In the genomic region with DNA sequence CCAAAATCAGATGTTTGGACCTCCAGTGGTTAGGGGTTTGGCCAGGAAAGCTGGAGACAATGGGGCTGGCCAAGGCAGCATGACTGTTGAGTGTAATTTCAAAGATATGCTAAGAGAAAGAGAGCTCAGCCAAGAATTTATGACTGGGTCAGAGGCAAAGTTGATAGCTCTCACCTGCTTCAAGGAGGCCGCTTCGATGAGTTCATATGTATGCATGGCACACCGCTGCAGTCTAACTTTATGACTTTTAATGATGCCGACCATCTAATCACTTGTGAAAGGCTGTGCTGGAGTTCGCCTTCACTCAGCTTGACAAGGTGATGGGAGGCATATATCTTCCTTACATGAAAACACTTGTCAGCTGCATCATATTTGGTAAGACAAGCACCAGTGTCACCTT, we compare ENCODE assay signal across 24 mouse cellular contexts.
DNase-seq lines count a peak whose midpoint lies in the region; ATAC-seq and TF ChIP-seq lines count a peak whose summit lies in the region.
"Had no signal": no experiment of that assay in that cellular context is flagged by ENCODE, and none has a peak within 500 bp of the region (broad histone marks: within the 10 kb centered on the region; RNA-seq: fewer than 3 reads in every experiment).

No protein-coding gene starts in this region.

- intact Hi-C loops in left cerebral cortex, postnatal 25 days (cut with DNase I): no loop called here
- intact Hi-C loops in heart, postnatal 14 days (cut with DNase I): no loop called here

- no peak for TF ChIP-seq CTCF in hindbrain, postnatal 0 days (IDR thresholded peaks at IDR 0.05; ENCODE audit: low read depth)

- peak; percentile 27; the same call in 1 of the 2 replicates for ATAC-seq in hindbrain, embryonic 14.5 days (ENCODE audit: low FRiP score)
- no peak for ATAC-seq in hindbrain, postnatal 0 days
- ATAC-seq in midbrain, embryonic 16.5 days: peak; percentile 67
- no peak for ATAC-seq in midbrain, embryonic 14.5 days (ENCODE audit: low FRiP score, low TSS enrichment)
- peak; percentile 88 for ATAC-seq in intestine, embryonic 16.5 days
- ATAC-seq: CD4-positive, CD25-positive, alpha-beta regulatory T cell, adult 4 months; forebrain, embryonic 13.5 days; forebrain, embryonic 15.5 days; Patski had no signal

- no peak overlapping the region for H3K9ac ChIP-seq in hindbrain, embryonic 14.5 days
- H3K9ac ChIP-seq in hindbrain, postnatal 0 days (replicated peaks; ENCODE audit: low read length): no peak overlapping the region
- no peak overlapping the region for H3K9ac ChIP-seq in midbrain, embryonic 16.5 days (ENCODE audit: low read depth, low read length)
- no peak overlapping the region for H3K9ac ChIP-seq in midbrain, embryonic 14.5 days (replicated peaks; ENCODE audit: low read length)
- H3K9ac ChIP-seq in intestine, embryonic 16.5 days (ENCODE audit: low read depth, low read length): no peak overlapping the region
- H3K9ac ChIP-seq: embryonic facial prominence, embryonic 12.5 days; forebrain, embryonic 13.5 days; forebrain, embryonic 15.5 days had no signal

- H3K9me3 ChIP-seq in hindbrain, embryonic 14.5 days (ENCODE audit: control insufficient read depth, low read length): no peaks in the 10 kb centered on the region
- H3K9me3 ChIP-seq in hindbrain, postnatal 0 days (ENCODE audit: low read length): no peaks in the 10 kb centered on the region
- no peaks in the 10 kb centered on the region for H3K9me3 ChIP-seq in midbrain, embryonic 16.5 days (replicated peaks; ENCODE audit: control insufficient read depth, low read length, poor library complexity, severe bottlenecking)
- no peaks in the 10 kb centered on the region for H3K9me3 ChIP-seq in midbrain, embryonic 14.5 days (ENCODE audit: control insufficient read depth, low read length)
- no peaks in the 10 kb centered on the region for H3K9me3 ChIP-seq in intestine, embryonic 16.5 days (ENCODE audit: control insufficient read depth, low read length)
- H3K9me3 ChIP-seq: embryonic facial prominence, embryonic 10.5 days; embryonic facial prominence, embryonic 12.5 days; forebrain, embryonic 13.5 days; forebrain, embryonic 15.5 days; G1E had no signal

- H3K4me3 ChIP-seq in hindbrain, embryonic 14.5 days (replicated peaks; ENCODE audit: low read length): no peak overlapping the region
- H3K4me3 ChIP-seq in hindbrain, postnatal 0 days (ENCODE audit: low read length): no peak overlapping the region
- H3K4me3 ChIP-seq in midbrain, embryonic 16.5 days (ENCODE audit: low read depth, low read length): no peak overlapping the region
- H3K4me3 ChIP-seq in midbrain, embryonic 14.5 days (replicated peaks; ENCODE audit: low read depth, low read length): no peak overlapping the region
- H3K4me3 ChIP-seq in intestine, embryonic 16.5 days (ENCODE audit: low read length): no peak overlapping the region
- H3K4me3 ChIP-seq: embryonic facial prominence, embryonic 10.5 days; embryonic facial prominence, embryonic 12.5 days; forebrain, embryonic 13.5 days; forebrain, embryonic 15.5 days had no signal

- no peaks in the 10 kb centered on the region for H3K27me3 ChIP-seq in hindbrain, embryonic 14.5 days (ENCODE audit: control insufficient read depth, insufficient read depth, low read length)
- no peaks in the 10 kb centered on the region for H3K27me3 ChIP-seq in hindbrain, postnatal 0 days (ENCODE audit: insufficient read depth, low read length)
- no peaks in the 10 kb centered on the region for H3K27me3 ChIP-seq in midbrain, embryonic 16.5 days (ENCODE audit: control insufficient read depth, insufficient read depth, low read depth, low read length)
- no peaks in the 10 kb centered on the region for H3K27me3 ChIP-seq in midbrain, embryonic 14.5 days (ENCODE audit: control insufficient read depth, insufficient read depth, low read length)
- H3K27me3 ChIP-seq in intestine, embryonic 16.5 days (replicated peaks; ENCODE audit: control insufficient read depth, insufficient read depth, low read length): no peaks in the 10 kb centered on the region
- H3K27me3 ChIP-seq: CH12.LX; embryonic facial prominence, embryonic 12.5 days; forebrain, embryonic 13.5 days; forebrain, embryonic 15.5 days had no signal

- no peak for DNase-seq in hindbrain, embryonic 14.5 days (ENCODE audit: low spot score)
- no peak for DNase-seq in hindbrain, postnatal 0 days (ENCODE audit: low spot score)
- DNase-seq in midbrain, embryonic 14.5 days: no peak
- no peak for DNase-seq in left cerebral cortex, postnatal 25 days (ENCODE audit: low spot score in 2 of 2)
- no peak for DNase-seq in heart, postnatal 14 days
- DNase-seq: adrenal gland, adult 2 months; adrenal gland, postnatal 10 days; adrenal gland, postnatal 25 days; B cell, adult 2 months; cerebellum, adult 11-12 months; cerebellum, adult 2 months; cerebellum, adult 9-10 months; cerebellum, postnatal 10 days; cerebellum, postnatal 25 days had no signal

- WGBS in hindbrain, embryonic 14.5 days: 90% methylated on average over 5 of the region's 5 CpGs
- 88% methylated on average over 5 of the region's 5 CpGs for WGBS in hindbrain, postnatal 0 days
- WGBS in midbrain, embryonic 16.5 days: 89% methylated on average over 5 of the region's 5 CpGs
- WGBS in midbrain, embryonic 14.5 days: 90% methylated on average over 5 of the region's 5 CpGs
- 67% methylated on average over 5 of the region's 5 CpGs for WGBS in intestine, embryonic 16.5 days

- no peak overlapping the region for H3K27ac ChIP-seq in hindbrain, embryonic 14.5 days
- H3K27ac ChIP-seq in hindbrain, postnatal 0 days: no peak overlapping the region
- no peak overlapping the region for H3K27ac ChIP-seq in midbrain, embryonic 16.5 days (ENCODE audit: low read length)
- H3K27ac ChIP-seq in midbrain, embryonic 14.5 days (replicated peaks; ENCODE audit: low read depth, low read length): no peak overlapping the region
- H3K27ac ChIP-seq in intestine, embryonic 16.5 days (ENCODE audit: low read length): no peak overlapping the region
- H3K27ac ChIP-seq: embryonic facial prominence, embryonic 10.5 days; embryonic facial prominence, embryonic 12.5 days; forebrain, embryonic 13.5 days; forebrain, embryonic 15.5 days had no signal

- no peak overlapping the region for H3K4me2 ChIP-seq in hindbrain, embryonic 14.5 days (replicated peaks)
- H3K4me2 ChIP-seq in hindbrain, postnatal 0 days (ENCODE audit: low read depth, low read length): no peak overlapping the region
- no peak overlapping the region for H3K4me2 ChIP-seq in midbrain, embryonic 16.5 days (ENCODE audit: low read length)
- no peak overlapping the region for H3K4me2 ChIP-seq in midbrain, embryonic 14.5 days (ENCODE audit: low read length)
- H3K4me2 ChIP-seq in intestine, embryonic 16.5 days (ENCODE audit: low read depth, low read length): no peak overlapping the region
- H3K4me2 ChIP-seq: embryonic facial prominence, embryonic 12.5 days; forebrain, embryonic 13.5 days; forebrain, embryonic 15.5 days had no signal

- H3K36me3 ChIP-seq in hindbrain, embryonic 14.5 days (replicated peaks; ENCODE audit: control insufficient read depth, insufficient read depth): no peaks in the 10 kb centered on the region
- H3K36me3 ChIP-seq in hindbrain, postnatal 0 days (ENCODE audit: insufficient read depth, low read length): no peaks in the 10 kb centered on the region
- H3K36me3 ChIP-seq in midbrain, embryonic 16.5 days (ENCODE audit: control insufficient read depth, insufficient read depth, low read length): no peaks in the 10 kb centered on the region
- no peaks in the 10 kb centered on the region for H3K36me3 ChIP-seq in midbrain, embryonic 14.5 days (ENCODE audit: control insufficient read depth, insufficient read depth, low read length)
- no peaks in the 10 kb centered on the region for H3K36me3 ChIP-seq in intestine, embryonic 16.5 days (ENCODE audit: control insufficient read depth, insufficient read depth, low read length)
- H3K36me3 ChIP-seq: embryonic facial prominence, embryonic 10.5 days; embryonic facial prominence, embryonic 12.5 days; forebrain, embryonic 15.5 days; G1E had no signal

- H3K4me1 ChIP-seq in hindbrain, embryonic 14.5 days (replicated peaks; ENCODE audit: control insufficient read depth, insufficient read depth, low read length): no peaks in the 10 kb centered on the region
- no peaks in the 10 kb centered on the region for H3K4me1 ChIP-seq in hindbrain, postnatal 0 days (ENCODE audit: insufficient read depth, low read length)
- no peaks in the 10 kb centered on the region for H3K4me1 ChIP-seq in midbrain, embryonic 16.5 days (ENCODE audit: control insufficient read depth, insufficient read depth, low read length)
- H3K4me1 ChIP-seq in midbrain, embryonic 14.5 days (ENCODE audit: control insufficient read depth, insufficient read depth, low read length): no peaks in the 10 kb centered on the region
- H3K4me1 ChIP-seq in intestine, embryonic 16.5 days (ENCODE audit: control insufficient read depth, insufficient read depth, low read length): 0 out of 2 replicates have a peak, but pooled peaks cover 2% of the 10 kb centered on the region
- H3K4me1 ChIP-seq: embryonic facial prominence, embryonic 10.5 days; embryonic facial prominence, embryonic 12.5 days; forebrain, embryonic 13.5 days; forebrain, embryonic 15.5 days had no signal

Comparison
In these comparisons a context has a peak if more than half of its experiments do, and no peak if none do; other contexts are left out.
1. ATAC-seq: peak in hindbrain, embryonic 14.5 days (single experiment), midbrain, embryonic 16.5 days (single experiment) and intestine, embryonic 16.5 days (single experiment); none in hindbrain, postnatal 0 days (single experiment) and midbrain, embryonic 14.5 days (single experiment).